Mouse (Mus musculus) kidney, adult 18-20 months (tissue): ENCODE measurements around the gene Itpkb.
"Not testable (repeated sequence)": the region's sequence is repeated elsewhere in the genome, so short reads cannot be mapped to it uniquely, and the experiment has no call there.

ENCODE experiments used
- DNase-seq: peaks from one replicate; pipeline ENCODE4 v3.0.0; 2021

Gene Itpkb

GRCm38 (mm10) chr1:180372258-180372657, 42.0 kb downstream of the Itpkb start:
- DNase-seq = not testable (repeated sequence)

- no peak for DNase-seq
Measured at GRCm38 (mm10) chr1:180376598-180376997, 46.3 kb downstream of the Itpkb start.

GRCm38 (mm10) chr1:180379559-180379958, 49.3 kb downstream of the Itpkb start:
- DNase-seq = no peak

GRCm38 (mm10) chr1:180382358-180382757, 52.1 kb downstream of the Itpkb start:
- DNase-seq = no peak

- DNase-seq = no peak
Measured at GRCm38 (mm10) chr1:180383884-180384283, 53.6 kb downstream of the Itpkb start.

- DNase-seq = no peak
Measured at GRCm38 (mm10) chr1:180384486-180384885, 54.2 kb downstream of the Itpkb start.

- DNase-seq = no peak
Measured at GRCm38 (mm10) chr1:180385308-180385707, 55.0 kb downstream of the Itpkb start.

- DNase-seq = peak; percentile 99
Measured at GRCm38 (mm10) chr1:180386951-180387749, 56.9 kb downstream of the Itpkb start.

- DNase-seq = no peak
Measured at GRCm38 (mm10) chr1:180387750-180388480, 57.6 kb downstream of the Itpkb start.

GRCm38 (mm10) chr1:180388481-180388880, 58.2 kb downstream of the Itpkb start:
- DNase-seq = no peak

- DNase-seq = not testable (repeated sequence)
Measured at GRCm38 (mm10) chr1:180389213-180389760, 59.0 kb downstream of the Itpkb start.

GRCm38 (mm10) chr1:180390321-180390731, 60.0 kb downstream of the Itpkb start:
- DNase-seq = peak; percentile 52

GRCm38 (mm10) chr1:180390746-180391574, 60.7 kb downstream of the Itpkb start:
- DNase-seq = no peak

- DNase-seq = no peak
Measured at GRCm38 (mm10) chr1:180391575-180391945, 61.3 kb downstream of the Itpkb start.

GRCm38 (mm10) chr1:180392137-180392798, 62.0 kb downstream of the Itpkb start:
- no peak for DNase-seq

GRCm38 (mm10) chr1:180393017-180393797, 62.9 kb downstream of the Itpkb start:
- DNase-seq = no peak

- no peak for DNase-seq
Measured at GRCm38 (mm10) chr1:180393873-180394272, 63.6 kb downstream of the Itpkb start.

- DNase-seq = no peak
Measured at GRCm38 (mm10) chr1:180397734-180398133, 67.4 kb downstream of the Itpkb start.

GRCm38 (mm10) chr1:180398446-180398845, 68.2 kb downstream of the Itpkb start:
- DNase-seq = no peak

GRCm38 (mm10) chr1:180400691-180401455, 70.6 kb downstream of the Itpkb start:
- no peak for DNase-seq

- no peak for DNase-seq
Measured at GRCm38 (mm10) chr1:180401725-180402124, 71.4 kb downstream of the Itpkb start.
